ENCODE assay signal across 26 mouse cellular contexts in genomic region chr10:41996157-41996556, GRCm38 (mm10). TPM values are rescaled to one million over a fixed set of nuclear protein-coding genes. Genes with fewer than 3 reads are reported as not detected.
DNase-seq lines count a peak whose midpoint lies in the region; ATAC-seq and TF ChIP-seq lines count a peak whose summit lies in the region.
"Had no signal": no experiment of that assay in that cellular context is flagged by ENCODE, and none has a peak within 500 bp of the region (broad histone marks: within the 10 kb centered on the region; RNA-seq: fewer than 3 reads in every experiment).

No protein-coding gene starts in this region.

- H3K9me3 ChIP-seq in hindbrain, postnatal 0 days (ENCODE audit: low read length) = no peaks in the 10 kb centered on the region
- H3K9me3 ChIP-seq in hindbrain, embryonic 10.5 days = no peaks in the 10 kb centered on the region
- H3K9me3 ChIP-seq: embryonic facial prominence, embryonic 15.5 days; hindbrain, embryonic 15.5 days; intestine, embryonic 15.5 days; limb, embryonic 12.5 days; midbrain, embryonic 13.5 days; neural tube, embryonic 12.5 days had no signal

- H3K27ac ChIP-seq in hindbrain, postnatal 0 days = no peak overlapping the region
- no peak overlapping the region for H3K27ac ChIP-seq in hindbrain, embryonic 10.5 days
- H3K27ac ChIP-seq: embryonic facial prominence, embryonic 15.5 days; hindbrain, embryonic 15.5 days; intestine, embryonic 15.5 days; limb, embryonic 12.5 days; midbrain, embryonic 13.5 days; neural tube, embryonic 12.5 days had no signal

- no peaks in the 10 kb centered on the region for H3K4me1 ChIP-seq in hindbrain, postnatal 0 days (ENCODE audit: insufficient read depth, low read length)
- peaks cover 24% of the 10 kb centered on the region for H3K4me1 ChIP-seq in hindbrain, embryonic 10.5 days (replicated peaks)
- H3K4me1 ChIP-seq: hindbrain, embryonic 15.5 days; neural tube, embryonic 12.5 days had no signal

- DNase-seq in gastrocnemius, postnatal 10 days = peak; percentile 34
- no peak for DNase-seq in gastrocnemius, postnatal 4 days (ENCODE audit: low spot score in 2 of 2)
- peak; percentile 20 for DNase-seq in hindbrain, postnatal 0 days (ENCODE audit: low spot score)
- no peak for DNase-seq in hindbrain, embryonic 10.5 days (ENCODE audit: low spot score)
- DNase-seq in NIH3T3 (ENCODE audit: low read depth) = peak; percentile 36
- DNase-seq in cerebellum, adult 11 months = no peak
- DNase-seq: adrenal gland, adult 2 months; B cell, adult 2 months; cerebellum, adult 8-10 months; gastrocnemius, postnatal 36 days; heart, postnatal 4 days; kidney, adult 8-10 months; kidney, postnatal 10 days; lung, adult 2 months; thymus, postnatal 14 days had no signal

- no peak overlapping the region for H3K4me2 ChIP-seq in hindbrain, postnatal 0 days (ENCODE audit: low read depth, low read length)
- H3K4me2 ChIP-seq: embryonic facial prominence, embryonic 15.5 days; hindbrain, embryonic 15.5 days; intestine, embryonic 15.5 days; limb, embryonic 12.5 days; liver, embryonic 11.5 days; midbrain, embryonic 13.5 days; neural tube, embryonic 12.5 days had no signal

- ATAC-seq in hindbrain, postnatal 0 days = no peak
- 0 out of 2 replicates have a peak, but pooled peaks have one; percentile 13 for ATAC-seq in monocyte, adult 5-6 weeks (replicated peaks; ENCODE audit: insufficient number of reproducible peaks, low FRiP score, low TSS enrichment, poor library complexity, severe bottlenecking)
- ATAC-seq: forebrain, embryonic 14.5 days; intestine, embryonic 15.5 days; midbrain, embryonic 13.5 days had no signal

- WGBS in hindbrain, postnatal 0 days = 61% methylated on average over 8 of the region's 8 CpGs
- WGBS in hindbrain, embryonic 10.5 days = 65% methylated on average over 8 of the region's 8 CpGs

- no peak overlapping the region for H3K4me3 ChIP-seq in hindbrain, postnatal 0 days (ENCODE audit: low read length)
- H3K4me3 ChIP-seq in hindbrain, embryonic 10.5 days = no peak overlapping the region
- H3K4me3 ChIP-seq: embryonic facial prominence, embryonic 15.5 days; hindbrain, embryonic 15.5 days; intestine, embryonic 15.5 days; limb, embryonic 12.5 days; midbrain, embryonic 13.5 days; neural tube, embryonic 12.5 days had no signal

- H3K9ac ChIP-seq in hindbrain, postnatal 0 days (replicated peaks; ENCODE audit: low read length) = no peak overlapping the region
- H3K9ac ChIP-seq: embryonic facial prominence, embryonic 15.5 days; hindbrain, embryonic 15.5 days; intestine, embryonic 15.5 days; limb, embryonic 12.5 days; midbrain, embryonic 13.5 days; neural tube, embryonic 12.5 days had no signal

- no peaks in the 10 kb centered on the region for H3K27me3 ChIP-seq in hindbrain, postnatal 0 days (ENCODE audit: insufficient read depth, low read length)
- H3K27me3 ChIP-seq in hindbrain, embryonic 10.5 days (ENCODE audit: insufficient read depth, poor library complexity, severe bottlenecking) = peaks cover 21% of the 10 kb centered on the region
- H3K27me3 ChIP-seq: CH12.LX; embryonic facial prominence, embryonic 15.5 days; intestine, embryonic 15.5 days; neural tube, embryonic 12.5 days had no signal

- no peaks in the 10 kb centered on the region for H3K36me3 ChIP-seq in hindbrain, postnatal 0 days (ENCODE audit: insufficient read depth, low read length)
- H3K36me3 ChIP-seq in hindbrain, embryonic 10.5 days = no peaks in the 10 kb centered on the region
- H3K36me3 ChIP-seq: intestine, embryonic 15.5 days; limb, embryonic 12.5 days; midbrain, embryonic 13.5 days; neural tube, embryonic 12.5 days had no signal

- TF ChIP-seq CTCF in hindbrain, postnatal 0 days (IDR thresholded peaks at IDR 0.05; ENCODE audit: low read depth) = no peak

RNA-seq across cellular contexts. Expression of gene Armc2, which starts 22.1 kb away (rescaled TPM):
- total RNA-seq in gastrocnemius, postnatal 10 days (2021) = under 1 TPM; 0.38 to 0.52 TPM
- total RNA-seq in gastrocnemius, postnatal 4 days (2021) = 1 to 10 TPM; 1.6 to 2.3 TPM
- 4.6 and 9.1 TPM in 2 replicates for total RNA-seq in hindbrain, postnatal 0 days (2014; rRNA removed)
- polyA plus RNA-seq in hindbrain, postnatal 0 days (2015; fragmentation: Nextera tagmentation; extraction: Ambion mirVana) = 9.7 and 11.7 TPM in 2 replicates
- 2.6 and 3.5 TPM in 2 replicates for polyA plus RNA-seq in hindbrain, embryonic 10.5 days (2016; fragmentation: Nextera tagmentation; extraction: Ambion mirVana)
- 1.3 to 4.9 TPM in 2 of 3 replicates, not detected in the other for total RNA-seq in monocyte, adult 5-6 weeks (2017)
- total RNA-seq: megakaryocyte, adult 5-6 weeks had no signal

Comparison
In these comparisons a context has a peak if more than half of its experiments do, and no peak if none do; other contexts are left out.
1. DNase-seq: peak in gastrocnemius, postnatal 10 days (single experiment), hindbrain, postnatal 0 days (single experiment) and NIH3T3 (single experiment); none in gastrocnemius, postnatal 4 days (0 of 2), hindbrain, embryonic 10.5 days (single experiment) and cerebellum, adult 11 months (single experiment).